Mouse (Mus musculus) activated CD4-positive, CD25-positive, alpha-beta regulatory T cell (primary cell): Measurements from ENCODE around the gene Dctn1. TPM values are rescaled to one million over a fixed set of nuclear protein-coding genes. Genes with fewer than 3 reads are reported as not detected.

Experiments used
- polyA plus RNA-seq, 2 experiments: library from polyadenylated mRNA; unstranded; fragments of 100-300 nt; shearing (Covaris generic); gene quantifications; one replicate each; pipeline ENCODE4 v1.2.1; 2017

Gene Dctn1
- polyA plus RNA-seq, result 10 to 100 TPM; 43.0 to 63.2 TPM

DNA sequence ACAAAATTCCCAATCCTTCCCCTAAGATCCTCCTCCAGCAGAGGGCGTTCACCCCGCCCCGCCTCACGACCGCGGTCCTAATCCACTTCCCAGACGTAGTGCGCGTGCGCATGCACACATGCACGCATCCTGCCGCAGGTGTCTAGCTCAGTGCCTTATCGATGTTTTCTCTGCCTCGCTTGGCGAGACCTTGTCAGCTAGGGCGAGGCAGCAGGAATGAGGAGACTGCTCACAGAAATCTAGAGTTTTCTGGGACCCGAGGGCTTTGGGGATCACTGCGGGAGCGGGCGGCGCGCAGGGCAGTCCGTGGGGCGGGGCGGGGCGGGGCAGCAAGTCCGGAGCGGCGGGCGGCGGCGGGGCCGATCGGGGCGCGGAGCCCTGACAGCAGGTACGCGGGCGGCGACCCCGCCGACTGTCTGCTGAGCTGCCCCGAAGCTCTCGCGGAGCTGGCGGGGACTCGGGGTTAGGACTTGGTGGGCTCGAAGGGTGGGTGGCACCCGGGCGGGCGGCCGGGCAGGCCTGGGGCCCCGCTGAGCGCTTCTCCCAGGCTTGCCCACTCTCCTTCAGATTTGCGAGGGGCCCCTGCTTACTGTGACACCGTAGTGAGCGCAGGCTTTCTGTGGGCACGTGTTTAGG is at the start of gene Dctn1:
Gene Dctn1 (plus strand): TSS at position 314 of the 636 bp plus-strand sequence.

GRCm38 (mm10) chr6:83120930-83121862 is 44.5 kb upstream of the Dctn1 start, which contains the start of gene Wbp1:
TSS of gene Wbp1 (minus strand) at chr6:83121559.

GRCm38 (mm10) chr6:83125331-83125730 is 40.4 kb upstream of the Dctn1 start, which contains the start of gene Ino80b:
TSS of gene Ino80b (minus strand) at chr6:83125431.

GRCm38 (mm10) chr6:83134951-83135513 is 30.7 kb upstream of the Dctn1 start, which contains the start of gene Rtkn:
TSS of gene Rtkn (plus strand) at chr6:83135463.

GRCm38 (mm10) chr6:83156259-83156684 is 9.4 kb upstream of the Dctn1 start, which contains the start of the genes Wdr54 and 1700003E16Rik:
TSS of gene Wdr54 (minus strand) at chr6:83156397.
TSS of gene 1700003E16Rik (plus strand) at chr6:83156404.

GRCm38 (mm10) chr6:83219814-83220213 is 54.1 kb downstream of the Dctn1 start, which contains the start of gene Slc4a5:
TSS of gene Slc4a5 (plus strand) at chr6:83219828.

Other genes with a start within 250 kb of the Dctn1 start
- gene Sema4f, start 226.2 kb upstream of the Dctn1 start, polyA plus RNA-seq, result 10 to 100 TPM in 1 of 2 experiments, 1 to 10 TPM in 1; 7.2 to 10.4 TPM
- gene M1ap, start 219.0 kb upstream of the Dctn1 start, polyA plus RNA-seq, result under 1 TPM; 0.20 to 0.56 TPM
- gene Dok1, start 132.4 kb upstream of the Dctn1 start, polyA plus RNA-seq, result 10 to 100 TPM; 32.4 to 50.7 TPM
- gene Loxl3, start 131.7 kb upstream of the Dctn1 start, polyA plus RNA-seq, result under 1 TPM; 0.33 to 0.43 TPM
- gene Aup1, start 111.4 kb upstream of the Dctn1 start, polyA plus RNA-seq, result 100 to 1,000 TPM; 423 to 439 TPM
- 10 to 100 TPM; 41.1 to 48.9 TPM for gene Htra2, start 110.6 kb upstream of the Dctn1 start, polyA plus RNA-seq
- gene Dqx1, start 108.1 kb upstream of the Dctn1 start, polyA plus RNA-seq, result 1 to 10 TPM in 1 of 2 experiments, under 1 TPM in 1; 0.52 to 2.8 TPM
- gene Tlx2, start 95.6 kb upstream of the Dctn1 start, polyA plus RNA-seq, result under 1 TPM in 1 of 2 experiments, not detected in 1; 0.11 TPM
- gene Pcgf1, start 88.1 kb upstream of the Dctn1 start, polyA plus RNA-seq, result 10 to 100 TPM; 34.0 to 46.7 TPM
- gene Lbx2, start 79.6 kb upstream of the Dctn1 start, polyA plus RNA-seq, result under 1 TPM; 0.22 to 0.33 TPM
- 1 to 10 TPM; 3.9 to 7.1 TPM for gene Ccdc142, start 64.3 kb upstream of the Dctn1 start, polyA plus RNA-seq
- 1 to 10 TPM; 6.6 to 8.2 TPM for gene Gm42688, start 64.3 kb upstream of the Dctn1 start, polyA plus RNA-seq
- 10 to 100 TPM; 51.7 to 65.2 TPM for gene Mrpl53, start 56.9 kb upstream of the Dctn1 start, polyA plus RNA-seq
- gene Mogs, start 50.4 kb upstream of the Dctn1 start, polyA plus RNA-seq, result 10 to 100 TPM; 86.0 to 98.4 TPM
- 10 to 100 TPM; 63.4 to 63.9 TPM for gene Wbp1, start 44.4 kb upstream of the Dctn1 start, polyA plus RNA-seq
- gene Ino80b, start 40.5 kb upstream of the Dctn1 start, polyA plus RNA-seq, result 10 to 100 TPM; 38.5 to 41.6 TPM
- gene Rtkn, start 30.5 kb upstream of the Dctn1 start, polyA plus RNA-seq, result under 1 TPM; 0.26 to 0.30 TPM
- gene Wdr54, start 9.5 kb upstream of the Dctn1 start, polyA plus RNA-seq, result under 1 TPM; 0.38 to 0.82 TPM
- not detected for gene 1700003E16Rik, start 9.5 kb upstream of the Dctn1 start, polyA plus RNA-seq
- gene Slc4a5, start 53.9 kb downstream of the Dctn1 start, polyA plus RNA-seq, result under 1 TPM; 0.06 to 0.57 TPM
- 10 to 100 TPM; 79.7 to 84.7 TPM for gene Mthfd2, start 160.0 kb downstream of the Dctn1 start, polyA plus RNA-seq
- 100 to 1,000 TPM; 129 to 176 TPM for gene Mob1a, start 160.1 kb downstream of the Dctn1 start, polyA plus RNA-seq
- 100 to 1,000 TPM in 1 of 2 experiments, 10 to 100 TPM in 1; 97.1 to 103 TPM for gene Bola3, start 183.2 kb downstream of the Dctn1 start, polyA plus RNA-seq